Mouse (Mus musculus) hindbrain, embryonic 10.5 days (tissue): ENCODE data around the gene Olfr1444. TPM values are rescaled to one million over a fixed set of nuclear protein-coding genes. Genes with fewer than 3 reads are reported as not detected.

ENCODE experiments used
- DNase-seq: peaks from one replicate; pipeline ENCODE4 v3.0.0-alpha.2; 2017; ENCODE audit warnings: low spot score
- H3K27ac ChIP-seq: fragments of 300-500 bp; sonication (generic); 2 replicates; pipeline ENCODE4 v1.5.1; 2016; ENCODE audit warnings: mild to moderate bottlenecking, moderate library complexity
- H3K27me3 ChIP-seq: fragments of 300-500 bp; sonication (generic); 2 replicates; pipeline ENCODE4 v1.6.1; 2016; ENCODE audit warnings: mild to moderate bottlenecking; ENCODE audit not compliant: poor library complexity, insufficient read depth, severe bottlenecking
- H3K36me3 ChIP-seq: fragments of 300-500 bp; sonication (generic); 2 replicates; pipeline ENCODE4 v1.6.1; 2016; ENCODE audit warnings: mild to moderate bottlenecking, moderate library complexity
- H3K4me1 ChIP-seq: fragments of 300-500 bp; sonication (generic); replicated peaks from 2 replicates; pipeline ENCODE4 v1.6.1; 2016; ENCODE audit warnings: mild to moderate bottlenecking
- H3K4me3 ChIP-seq: fragments of 300-500 bp; sonication (generic); 2 replicates; pipeline ENCODE4 v1.5.1; 2016; ENCODE audit warnings: mild to moderate bottlenecking, moderate library complexity
- H3K9me3 ChIP-seq: fragments of 300-500 bp; sonication (generic); 2 replicates; pipeline ENCODE4 v1.6.1; 2016; ENCODE audit warnings: mild to moderate bottlenecking, moderate library complexity
- WGBS: fragments of 180-500 bp; shearing (Covaris S2); methylation state at CpG from one replicate; pipeline ENCODE4 v1.1.7; 2016; 5-methylcytosine and 5-hydroxymethylcytosine counted together
- polyA plus RNA-seq: library from polyadenylated mRNA; unstranded; fragments of >200 nt; fragmentation: Nextera tagmentation; extraction: Ambion mirVana; gene quantifications from 2 replicates; pipeline ENCODE4 v1.2.1, GENCODE M21; 2016

Olfr1444 gene
- polyA plus RNA-seq = not detected in 2 replicates

GRCm38 (mm10) chr19:12856983-12857382, at the start of gene Olfr1444:
Olfr1444 (plus strand) TSS chr19:12857283.
- Histone ChIP-seq H3K27me3 (no peaks in the 10 kb centered on the region), H3K36me3 (no peaks in the 10 kb centered on the region), H3K27ac (no peak within 1 kb of the TSS), H3K9me3 (peaks cover 9% of the 10 kb centered on the region), H3K4me3 (no peak within 1 kb of the TSS), H3K4me1 (no peaks in the 10 kb centered on the region)
- WGBS = 47% methylated on average over 1 of the region's 1 CpGs
- no peak for DNase-seq

- Histone ChIP-seq H3K27me3 (no peaks in the 10 kb centered on the region), H3K9me3 (no peaks in the 10 kb centered on the region), H3K4me1 (no peaks in the 10 kb centered on the region), H3K36me3 (no peaks in the 10 kb centered on the region), H3K4me3 (no peak overlapping the region), H3K27ac (no peak overlapping the region)
- 75% methylated on average over 1 of the region's 1 CpGs for WGBS
- no peak for DNase-seq
Measured at GRCm38 (mm10) chr19:12812644-12813364, 44.3 kb upstream of the Olfr1444 start.

- no peak for DNase-seq
- H3K4me3 ChIP-seq = no peak overlapping the region
- H3K27me3 ChIP-seq = no peaks in the 10 kb centered on the region
- no peak overlapping the region for H3K27ac ChIP-seq
- H3K36me3 ChIP-seq = no peaks in the 10 kb centered on the region
- H3K9me3 ChIP-seq = no peaks in the 10 kb centered on the region
- 88% methylated on average over 1 of the region's 1 CpGs for WGBS
- H3K4me1 ChIP-seq = no peaks in the 10 kb centered on the region
Measured at GRCm38 (mm10) chr19:12813883-12814282, 43.2 kb upstream of the Olfr1444 start.

GRCm38 (mm10) chr19:12818507-12818906, 38.6 kb upstream of the Olfr1444 start:
- H3K9me3 ChIP-seq = no peaks in the 10 kb centered on the region

GRCm38 (mm10) chr19:12820383-12820782, 36.7 kb upstream of the Olfr1444 start:
- H3K36me3 ChIP-seq = no peaks in the 10 kb centered on the region
- H3K27me3 ChIP-seq = no peaks in the 10 kb centered on the region
- H3K4me1 ChIP-seq = no peaks in the 10 kb centered on the region
- H3K9me3 ChIP-seq = no peaks in the 10 kb centered on the region
- H3K4me3 ChIP-seq = no peak overlapping the region
- 45% methylated on average over 4 of the region's 4 CpGs for WGBS
- no peak for DNase-seq
- H3K27ac ChIP-seq = no peak overlapping the region

More at GRCm38 (mm10) chr19:12818507-12818906, 38.6 kb upstream of the Olfr1444 start:
- no peaks in the 10 kb centered on the region for H3K27me3 ChIP-seq
- 90% methylated on average over 1 of the region's 1 CpGs for WGBS
- H3K4me3 ChIP-seq = no peak overlapping the region
- H3K36me3 ChIP-seq = no peaks in the 10 kb centered on the region
- no peak overlapping the region for H3K27ac ChIP-seq
- H3K4me1 ChIP-seq = no peaks in the 10 kb centered on the region
- DNase-seq = no peak

- H3K4me1 ChIP-seq = no peaks in the 10 kb centered on the region
- WGBS = 71% methylated on average over 4 of the region's 4 CpGs
Measured at GRCm38 (mm10) chr19:12824549-12824948, 32.5 kb upstream of the Olfr1444 start.

GRCm38 (mm10) chr19:12830823-12831430, 26.2 kb upstream of the Olfr1444 start:
- WGBS = 80% methylated on average over 2 of the region's 2 CpGs
- H3K4me1 ChIP-seq = no peaks in the 10 kb centered on the region
- H3K9me3 ChIP-seq = no peaks in the 10 kb centered on the region
- H3K4me3 ChIP-seq = no peak overlapping the region
- H3K27ac ChIP-seq = no peak overlapping the region
- no peak for DNase-seq
- no peaks in the 10 kb centered on the region for H3K27me3 ChIP-seq
- no peaks in the 10 kb centered on the region for H3K36me3 ChIP-seq

More at GRCm38 (mm10) chr19:12824549-12824948, 32.5 kb upstream of the Olfr1444 start:
- DNase-seq = no peak
- no peak overlapping the region for H3K27ac ChIP-seq
- no peak overlapping the region for H3K4me3 ChIP-seq
- H3K27me3 ChIP-seq = no peaks in the 10 kb centered on the region
- no peaks in the 10 kb centered on the region for H3K36me3 ChIP-seq
- H3K9me3 ChIP-seq = no peaks in the 10 kb centered on the region

GRCm38 (mm10) chr19:12831559-12831958, 25.5 kb upstream of the Olfr1444 start:
- Histone ChIP-seq H3K9me3 (no peaks in the 10 kb centered on the region), H3K4me1 (no peaks in the 10 kb centered on the region), H3K4me3 (no peak overlapping the region), H3K27me3 (no peaks in the 10 kb centered on the region), H3K27ac (no peak overlapping the region), H3K36me3 (no peaks in the 10 kb centered on the region)
- 73% methylated on average over 1 of the region's 1 CpGs for WGBS
- DNase-seq = no peak

GRCm38 (mm10) chr19:12833625-12834024, 23.5 kb upstream of the Olfr1444 start:
- Histone ChIP-seq H3K4me3 (no peak overlapping the region), H3K36me3 (no peaks in the 10 kb centered on the region), H3K27me3 (no peaks in the 10 kb centered on the region), H3K4me1 (no peaks in the 10 kb centered on the region), H3K9me3 (no peaks in the 10 kb centered on the region), H3K27ac (no peak overlapping the region)
- 83% methylated on average over 3 of the region's 3 CpGs for WGBS
- DNase-seq = no peak

- no peak for DNase-seq
- H3K27me3 ChIP-seq = no peaks in the 10 kb centered on the region
- no peaks in the 10 kb centered on the region for H3K4me1 ChIP-seq
- WGBS = 85% methylated on average over 1 of the region's 1 CpGs
- no peaks in the 10 kb centered on the region for H3K9me3 ChIP-seq
- H3K4me3 ChIP-seq = no peak overlapping the region
- no peak overlapping the region for H3K27ac ChIP-seq
- no peaks in the 10 kb centered on the region for H3K36me3 ChIP-seq
Measured at GRCm38 (mm10) chr19:12838507-12838906, 18.6 kb upstream of the Olfr1444 start.

GRCm38 (mm10) chr19:12846382-12846781, 10.7 kb upstream of the Olfr1444 start, which contains the start of gene Gm5244:
Gm5244 (plus strand) TSS chr19:12846682.
- Histone ChIP-seq H3K27me3 (no peaks in the 10 kb centered on the region), H3K4me3 (no peak within 1 kb of the TSS), H3K4me1 (no peaks in the 10 kb centered on the region), H3K27ac (no peak within 1 kb of the TSS), H3K9me3 (no peaks in the 10 kb centered on the region), H3K36me3 (no peaks in the 10 kb centered on the region)
- no peak for DNase-seq

GRCm38 (mm10) chr19:12883555-12883954, 26.5 kb downstream of the Olfr1444 start, which contains the start of gene Olfr1445:
Olfr1445 (plus strand) TSS chr19:12883855.
- 88% methylated on average over 2 of the region's 2 CpGs for WGBS
- no peaks in the 10 kb centered on the region for H3K4me1 ChIP-seq
- no peaks in the 10 kb centered on the region for H3K36me3 ChIP-seq
- 0 out of 2 replicates have a peak, but pooled peaks cover 8% of the 10 kb centered on the region for H3K9me3 ChIP-seq
- no peak within 1 kb of the TSS for H3K4me3 ChIP-seq
- DNase-seq = no peak
- H3K27me3 ChIP-seq = no peaks in the 10 kb centered on the region
- no peak within 1 kb of the TSS for H3K27ac ChIP-seq

- WGBS = 80% methylated on average over 1 of the region's 1 CpGs
- no peaks in the 10 kb centered on the region for H3K4me1 ChIP-seq
- H3K27ac ChIP-seq = no peak within 1 kb of the TSS
- H3K36me3 ChIP-seq = no peaks in the 10 kb centered on the region
- no peaks in the 10 kb centered on the region for H3K27me3 ChIP-seq
- 0 out of 2 replicates have a peak, but pooled peaks cover 3% of the 10 kb centered on the region for H3K9me3 ChIP-seq
- DNase-seq = no peak
- no peak within 1 kb of the TSS for H3K4me3 ChIP-seq
Measured at GRCm38 (mm10) chr19:12893424-12893823, 36.3 kb downstream of the Olfr1444 start, which contains the start of gene Olfr1446. Olfr1446 (minus strand) TSS chr19:12893524.
